Mouse (Mus musculus) embryonic facial prominence, embryonic 14.5 days (tissue): ENCODE results near the gene Cldn10. TPM values are rescaled to one million over a fixed set of nuclear protein-coding genes. Genes with fewer than 3 reads are reported as not detected.
"Not testable (repeated sequence)": the region's sequence is repeated elsewhere in the genome, so short reads cannot be mapped to it uniquely, and the experiment has no call there.

Source experiments
- ATAC-seq: fragments of 200-750 bp; cut with Nextera tagmentation; 2 replicates; pipeline ENCODE4 v1.8.0; 2017; ENCODE audit warnings: low read depth, moderate number of reproducible peaks, moderate TSS enrichment
- DNase-seq: peaks from one replicate; pipeline ENCODE4 v3.0.0-alpha.2; 2015; ENCODE audit warnings: low spot score
- H3K27ac ChIP-seq: fragments of 300-500 bp; sonication (generic); replicated peaks from 2 replicates; pipeline ENCODE4 v1.5.1; 2014; ENCODE audit warnings: low read depth, mild to moderate bottlenecking, low read length, moderate library complexity
- H3K27me3 ChIP-seq: fragments of 300-500 bp; sonication (generic); replicated peaks from 2 replicates; pipeline ENCODE4 v1.6.1; 2014; ENCODE audit warnings: low read length; ENCODE audit not compliant: control insufficient read depth, insufficient read depth
- H3K36me3 ChIP-seq: fragments of 300-500 bp; sonication (generic); 2 replicates; pipeline ENCODE4 v1.6.1; 2014; ENCODE audit warnings: low read length, mixed read lengths; ENCODE audit not compliant: control insufficient read depth, insufficient read depth
- H3K4me1 ChIP-seq: fragments of 300-500 bp; sonication (generic); 2 replicates; pipeline ENCODE4 v1.6.1; 2014; ENCODE audit warnings: antibody characterized with exemption, low read length; ENCODE audit not compliant: control insufficient read depth, insufficient read depth
- H3K4me2 ChIP-seq: fragments of 300-500 bp; sonication (generic); 2 replicates; pipeline ENCODE4 v1.6.1; 2014; ENCODE audit warnings: low read depth, mild to moderate bottlenecking, low read length, moderate library complexity, mixed read lengths
- H3K4me3 ChIP-seq: fragments of 300-500 bp; sonication (generic); 2 replicates; pipeline ENCODE4 v1.5.1; 2014; ENCODE audit warnings: low read depth, mild to moderate bottlenecking, low read length
- H3K9ac ChIP-seq: fragments of 300-500 bp; sonication (generic); 2 replicates; pipeline ENCODE4 v1.6.1; 2014; ENCODE audit warnings: low read depth, mild to moderate bottlenecking, low read length, moderate library complexity, mixed read lengths
- H3K9me3 ChIP-seq: fragments of 300-500 bp; sonication (generic); 2 replicates; pipeline ENCODE4 v1.6.1; 2016; ENCODE audit warnings: low read length; ENCODE audit not compliant: control insufficient read depth
- WGBS: fragments of 180-500 bp; shearing (Covaris S2); extraction: QIAGEN DNeasy Blood & Tissue Kit; methylation state at CpG from one replicate; pipeline ENCODE4 v1.1.7; 2014; 5-methylcytosine and 5-hydroxymethylcytosine counted together
- polyA plus RNA-seq: library from polyadenylated mRNA; unstranded; fragments of >200 nt; fragmentation: Nextera tagmentation; extraction: Ambion mirVana; gene quantifications from 2 replicates; pipeline ENCODE4 v1.2.1, GENCODE M21; 2014

The Cldn10 gene
- polyA plus RNA-seq, 1 experiment from 2014 or later: 10.9 TPM

- H3K4me1 ChIP-seq: no peaks in the 10 kb centered on the region
- no peak overlapping the region for H3K27ac ChIP-seq
- no peak overlapping the region for H3K9ac ChIP-seq
- WGBS: 35% methylated on average over 6 of the region's 6 CpGs
- H3K27me3 ChIP-seq: no peaks in the 10 kb centered on the region
- no peaks in the 10 kb centered on the region for H3K36me3 ChIP-seq
- ATAC-seq (no peak), DNase-seq (no peak)
- H3K9me3 ChIP-seq: no peaks in the 10 kb centered on the region
- H3K4me2 ChIP-seq: no peak overlapping the region
- no peak overlapping the region for H3K4me3 ChIP-seq
Observed at GRCm38 (mm10) chr14:118804351-118804750, 16.6 kb downstream of the Cldn10 start.

GRCm38 (mm10) chr14:118807653-118808052 lies 19.9 kb downstream of the Cldn10 start:
- 88% methylated on average over 5 of the region's 5 CpGs for WGBS
- H3K27me3 ChIP-seq: no peaks in the 10 kb centered on the region
- H3K9me3 ChIP-seq: no peaks in the 10 kb centered on the region
- H3K4me2 ChIP-seq: no peak overlapping the region
- no peak for ATAC-seq
- H3K9ac ChIP-seq: no peak overlapping the region
- H3K27ac ChIP-seq: no peak overlapping the region
- H3K4me1 ChIP-seq: no peaks in the 10 kb centered on the region
- no peak overlapping the region for H3K4me3 ChIP-seq
- no peaks in the 10 kb centered on the region for H3K36me3 ChIP-seq
- no peak for DNase-seq

GRCm38 (mm10) chr14:118808183-118808582 lies 20.5 kb downstream of the Cldn10 start:
- H3K27me3 ChIP-seq, H3K4me1 ChIP-seq, ATAC-seq, H3K4me3 ChIP-seq, H3K9ac ChIP-seq, H3K36me3 ChIP-seq, H3K9me3 ChIP-seq, H3K4me2 ChIP-seq, H3K27ac ChIP-seq, DNase-seq: not testable (repeated sequence)
- WGBS: 72% methylated on average over 2 of the region's 2 CpGs

- no peak overlapping the region for H3K27ac ChIP-seq
- no peak for ATAC-seq
- H3K36me3 ChIP-seq: no peaks in the 10 kb centered on the region
- H3K27me3 ChIP-seq: no peaks in the 10 kb centered on the region
- H3K9me3 ChIP-seq: no peaks in the 10 kb centered on the region
- no peak overlapping the region for H3K4me3 ChIP-seq
- H3K9ac ChIP-seq: no peak overlapping the region
- no peak overlapping the region for H3K4me2 ChIP-seq
- H3K4me1 ChIP-seq: no peaks in the 10 kb centered on the region
- no peak for DNase-seq
- WGBS: 74% methylated on average over 4 of the region's 4 CpGs
Observed at GRCm38 (mm10) chr14:118809686-118810085, 22.0 kb downstream of the Cldn10 start.

- H3K4me2 ChIP-seq, DNase-seq, ATAC-seq: not testable (repeated sequence)
Observed at GRCm38 (mm10) chr14:118811256-118811655, 23.5 kb downstream of the Cldn10 start.

GRCm38 (mm10) chr14:118813111-118813510 lies 25.4 kb downstream of the Cldn10 start:
- Histone ChIP-seq H3K9me3 (peaks cover 3% of the 10 kb centered on the region; the same call in 1 of the 2 replicates), H3K4me3 (no peak overlapping the region), H3K4me2 (no peak overlapping the region), H3K36me3 (no peaks in the 10 kb centered on the region), H3K27ac (no peak overlapping the region), H3K27me3 (no peaks in the 10 kb centered on the region), H3K9ac (no peak overlapping the region), H3K4me1 (no peaks in the 10 kb centered on the region)
- 77% methylated on average over 7 of the region's 7 CpGs for WGBS
- DNase-seq: no peak
- no peak for ATAC-seq

More at GRCm38 (mm10) chr14:118811256-118811655, 23.5 kb downstream of the Cldn10 start:
- not testable (repeated sequence) for H3K9me3 ChIP-seq, H3K4me1 ChIP-seq, H3K27me3 ChIP-seq, H3K9ac ChIP-seq, H3K36me3 ChIP-seq, H3K27ac ChIP-seq, H3K4me3 ChIP-seq

- H3K4me1 ChIP-seq: no peaks in the 10 kb centered on the region
- DNase-seq: peak; percentile 59
- peaks cover 4% of the 10 kb centered on the region; the same call in 1 of the 2 replicates for H3K9me3 ChIP-seq
- no peak overlapping the region for H3K9ac ChIP-seq
- 17% methylated on average over 4 of the region's 4 CpGs for whole genome bisulfite sequencing
- no peak overlapping the region for H3K27ac ChIP-seq
- no peaks in the 10 kb centered on the region for H3K27me3 ChIP-seq
- H3K36me3 ChIP-seq: no peaks in the 10 kb centered on the region
- ATAC-seq: no peak
- no peak overlapping the region for H3K4me2 ChIP-seq
- no peak overlapping the region for H3K4me3 ChIP-seq
Observed at GRCm38 (mm10) chr14:118816503-118816902, 28.8 kb downstream of the Cldn10 start.

GRCm38 (mm10) chr14:118820111-118820510 lies 32.4 kb downstream of the Cldn10 start:
- Histone ChIP-seq H3K9ac (no peak overlapping the region), H3K9me3 (peaks cover 4% of the 10 kb centered on the region; the same call in 1 of the 2 replicates), H3K36me3 (no peaks in the 10 kb centered on the region), H3K4me3 (no peak overlapping the region), H3K4me1 (no peaks in the 10 kb centered on the region), H3K27ac (no peak overlapping the region), H3K27me3 (no peaks in the 10 kb centered on the region), H3K4me2 (no peak overlapping the region)
- DNase-seq (peak; percentile 72), ATAC-seq (peak; percentile 51; the same call in 1 of the 2 replicates)
- WGBS: 12% methylated on average over 8 of the region's 8 CpGs

- ATAC-seq (no peak), DNase-seq (no peak)
- WGBS: 83% methylated on average over 4 of the region's 4 CpGs
- Histone ChIP-seq H3K9me3 (peaks cover 4% of the 10 kb centered on the region; the same call in 1 of the 2 replicates), H3K36me3 (no peaks in the 10 kb centered on the region), H3K4me1 (no peaks in the 10 kb centered on the region), H3K4me3 (no peak overlapping the region), H3K27me3 (no peaks in the 10 kb centered on the region), H3K9ac (no peak overlapping the region), H3K27ac (no peak overlapping the region), H3K4me2 (no peak overlapping the region)
Observed at GRCm38 (mm10) chr14:118822816-118823215, 35.1 kb downstream of the Cldn10 start.
